Mouse (Mus musculus): Measurements from ENCODE around the gene Med12l. TPM values are rescaled to one million over a fixed set of nuclear protein-coding genes. Genes with fewer than 3 reads are reported as not detected.
A peak's percentile ranks its signal among the peaks of the same experiment; 100 is the strongest.

Gene Med12l
- total and polyA plus RNA-seq, 2 experiments, result 1.4 TPM

DNA sequence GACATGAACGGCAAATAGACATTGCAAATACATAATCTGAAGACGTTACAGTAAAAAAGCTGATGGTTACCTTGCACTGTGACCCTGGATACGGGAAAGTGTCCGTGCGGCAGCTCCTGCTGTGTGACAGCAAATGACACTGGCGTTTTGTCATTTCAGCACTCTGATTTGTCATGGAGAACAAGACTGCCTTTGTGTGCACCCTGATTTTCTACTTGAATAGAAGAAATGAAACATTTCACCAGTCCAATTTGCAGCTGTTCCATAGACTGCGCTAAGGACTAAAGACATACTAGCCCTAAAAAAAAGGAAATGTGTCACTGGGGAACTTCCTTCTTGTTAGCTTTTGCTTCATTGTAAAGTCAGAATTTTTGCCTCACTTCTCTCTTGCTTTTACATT lies 257.1 kb downstream of the Med12l start, which contains the start of gene P2ry12:
P2ry12 (minus strand) TSS at position 168 of the 400 bp plus-strand sequence.
- Histone ChIP-seq H3K36me3 (ENCODE audit: control insufficient read depth, insufficient read depth, low read length) (no peaks in the 10 kb centered on the region), H3K4me3 (ENCODE audit: insufficient read depth, low read depth, low read length) (peak within 1 kb of the TSS; percentile 20; the same call in 1 of the 2 replicates), H3K4me1 (ENCODE audit: control insufficient read depth, insufficient read depth, low read length) (no peaks in the 10 kb centered on the region), H3K27me3 (ENCODE audit: control insufficient read depth, insufficient read depth, low read length) (no peaks in the 10 kb centered on the region), H3K79me2 (ENCODE audit: control insufficient read depth, insufficient read depth, low read length) (no peaks in the 10 kb centered on the region), H3K9ac (ENCODE audit: low read depth, low read length) (no peak within 1 kb of the TSS), H3K27ac (replicated peaks; ENCODE audit: insufficient read depth, low read depth, low read length) (0 out of 2 replicates have a peak within 1 kb of the TSS, but pooled peaks have one; percentile 6)
- 78% methylated on average over 7 of the region's 7 CpGs for WGBS
- DNase-seq (ENCODE audit: extremely low read depth, low read depth, low spot score), result peak; percentile 47
- TF ChIP-seq CTCF (IDR thresholded peaks at IDR 0.05; ENCODE audit: low read depth, low read length), result no peak
- no peak for TF ChIP-seq POLR2A (IDR thresholded peaks at IDR 0.05; ENCODE audit: extremely low read depth, insufficient read depth, low read length)

DNA sequence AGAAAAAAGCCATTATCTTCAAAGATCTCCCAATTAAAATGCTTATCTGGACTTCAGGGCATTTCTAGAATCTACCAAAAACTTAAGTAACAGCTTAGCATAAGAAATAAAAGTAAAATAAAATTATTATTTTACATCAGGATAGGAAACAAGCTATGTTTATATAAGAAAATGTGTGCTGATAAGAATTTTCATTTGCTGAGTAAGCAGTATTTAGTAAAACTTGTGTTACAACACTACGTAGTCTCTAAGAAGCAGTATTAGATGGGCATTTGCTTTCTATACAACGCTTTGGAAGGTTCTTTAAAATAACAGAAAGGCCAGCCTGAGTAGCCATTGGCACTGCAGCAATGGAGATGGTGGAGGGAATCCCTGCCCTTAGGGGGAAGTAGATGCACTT lies 257.8 kb downstream of the Med12l start:
- H3K79me2 ChIP-seq (ENCODE audit: control insufficient read depth, insufficient read depth, low read length), result no peaks in the 10 kb centered on the region
- TF ChIP-seq POLR2A (IDR thresholded peaks at IDR 0.05; ENCODE audit: extremely low read depth, insufficient read depth, low read length), result no peak
- no peak for TF ChIP-seq CTCF (IDR thresholded peaks at IDR 0.05; ENCODE audit: low read depth, low read length)
- no peak for DNase-seq (ENCODE audit: extremely low read depth, low read depth, low spot score)
- no peak overlapping the region for H3K4me3 ChIP-seq (ENCODE audit: insufficient read depth, low read depth, low read length)
- H3K27me3 ChIP-seq (ENCODE audit: control insufficient read depth, insufficient read depth, low read length), result no peaks in the 10 kb centered on the region
- no peak overlapping the region for H3K9ac ChIP-seq (ENCODE audit: low read depth, low read length)
- 91% methylated on average over 2 of the region's 2 CpGs for WGBS
- no peaks in the 10 kb centered on the region for H3K36me3 ChIP-seq (ENCODE audit: control insufficient read depth, insufficient read depth, low read length)
- H3K4me1 ChIP-seq (ENCODE audit: control insufficient read depth, insufficient read depth, low read length), result no peaks in the 10 kb centered on the region
- H3K27ac ChIP-seq (replicated peaks; ENCODE audit: insufficient read depth, low read depth, low read length), result no peak overlapping the region

DNA sequence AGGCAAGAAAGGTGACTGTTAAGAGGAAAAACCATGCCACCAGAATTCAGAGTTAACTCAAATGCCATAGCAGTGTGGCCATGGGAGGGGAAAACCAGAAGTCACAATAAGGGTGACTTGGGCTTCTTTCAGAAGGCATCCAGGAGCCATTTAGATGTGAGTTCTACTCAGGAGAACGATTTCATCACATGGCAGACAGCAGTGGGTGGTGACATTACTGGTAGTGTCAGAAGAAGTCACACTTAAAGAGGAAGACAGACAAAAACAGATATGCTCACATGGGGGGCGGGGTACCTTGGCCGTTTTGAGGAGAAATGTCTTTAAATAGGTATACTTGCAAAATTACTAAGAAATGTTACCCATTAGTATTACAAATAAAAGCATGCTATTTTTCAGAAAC lies 258.4 kb downstream of the Med12l start:
- DNase-seq (ENCODE audit: extremely low read depth, low read depth, low spot score), result peak; percentile 14
- Histone ChIP-seq H3K36me3 (ENCODE audit: control insufficient read depth, insufficient read depth, low read length) (no peaks in the 10 kb centered on the region), H3K9ac (ENCODE audit: low read depth, low read length) (no peak overlapping the region), H3K27ac (replicated peaks; ENCODE audit: insufficient read depth, low read depth, low read length) (no peak overlapping the region), H3K27me3 (ENCODE audit: control insufficient read depth, insufficient read depth, low read length) (no peaks in the 10 kb centered on the region), H3K4me1 (ENCODE audit: control insufficient read depth, insufficient read depth, low read length) (no peaks in the 10 kb centered on the region), H3K4me3 (ENCODE audit: insufficient read depth, low read depth, low read length) (no peak overlapping the region), H3K79me2 (ENCODE audit: control insufficient read depth, insufficient read depth, low read length) (no peaks in the 10 kb centered on the region)
- 81% methylated on average over 3 of the region's 3 CpGs for WGBS
- no peak for TF ChIP-seq POLR2A (IDR thresholded peaks at IDR 0.05; ENCODE audit: extremely low read depth, insufficient read depth, low read length)
- TF ChIP-seq CTCF (IDR thresholded peaks at IDR 0.05; ENCODE audit: low read depth, low read length), result no peak

DNA sequence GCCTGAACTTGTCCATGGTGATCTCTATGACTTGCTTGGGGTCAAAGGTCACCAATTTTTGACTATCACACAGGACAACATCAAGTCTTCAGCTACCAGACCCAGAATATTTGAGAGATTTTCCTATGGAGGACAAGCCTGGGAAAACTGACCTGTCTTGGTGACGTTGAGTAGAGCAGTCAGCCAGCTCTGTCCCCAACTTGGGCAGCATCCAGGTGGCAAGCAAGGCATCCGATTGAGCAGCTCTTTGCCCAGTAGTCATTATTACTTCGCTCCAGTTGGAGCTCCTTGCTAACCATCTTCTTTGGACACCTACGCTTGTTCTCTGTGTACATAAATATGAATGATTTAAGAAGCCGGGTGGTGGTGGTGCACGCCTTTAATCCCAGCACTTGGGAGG lies 265.2 kb downstream of the Med12l start:
- Histone ChIP-seq H3K79me2 (ENCODE audit: control insufficient read depth, insufficient read depth, low read length) (no peaks in the 10 kb centered on the region), H3K4me1 (ENCODE audit: control insufficient read depth, insufficient read depth, low read length) (no peaks in the 10 kb centered on the region), H3K27ac (replicated peaks; ENCODE audit: insufficient read depth, low read depth, low read length) (no peak overlapping the region), H3K9ac (ENCODE audit: low read depth, low read length) (no peak overlapping the region), H3K4me3 (ENCODE audit: insufficient read depth, low read depth, low read length) (no peak overlapping the region), H3K36me3 (ENCODE audit: control insufficient read depth, insufficient read depth, low read length) (no peaks in the 10 kb centered on the region), H3K27me3 (ENCODE audit: control insufficient read depth, insufficient read depth, low read length) (no peaks in the 10 kb centered on the region)
- DNase-seq (ENCODE audit: extremely low read depth, low read depth, low spot score), result no peak
- no peak for TF ChIP-seq CTCF (IDR thresholded peaks at IDR 0.05; ENCODE audit: low read depth, low read length)
- no peak for TF ChIP-seq POLR2A (IDR thresholded peaks at IDR 0.05; ENCODE audit: extremely low read depth, insufficient read depth, low read length)
- 93% methylated on average over 6 of the region's 6 CpGs for WGBS

DNA sequence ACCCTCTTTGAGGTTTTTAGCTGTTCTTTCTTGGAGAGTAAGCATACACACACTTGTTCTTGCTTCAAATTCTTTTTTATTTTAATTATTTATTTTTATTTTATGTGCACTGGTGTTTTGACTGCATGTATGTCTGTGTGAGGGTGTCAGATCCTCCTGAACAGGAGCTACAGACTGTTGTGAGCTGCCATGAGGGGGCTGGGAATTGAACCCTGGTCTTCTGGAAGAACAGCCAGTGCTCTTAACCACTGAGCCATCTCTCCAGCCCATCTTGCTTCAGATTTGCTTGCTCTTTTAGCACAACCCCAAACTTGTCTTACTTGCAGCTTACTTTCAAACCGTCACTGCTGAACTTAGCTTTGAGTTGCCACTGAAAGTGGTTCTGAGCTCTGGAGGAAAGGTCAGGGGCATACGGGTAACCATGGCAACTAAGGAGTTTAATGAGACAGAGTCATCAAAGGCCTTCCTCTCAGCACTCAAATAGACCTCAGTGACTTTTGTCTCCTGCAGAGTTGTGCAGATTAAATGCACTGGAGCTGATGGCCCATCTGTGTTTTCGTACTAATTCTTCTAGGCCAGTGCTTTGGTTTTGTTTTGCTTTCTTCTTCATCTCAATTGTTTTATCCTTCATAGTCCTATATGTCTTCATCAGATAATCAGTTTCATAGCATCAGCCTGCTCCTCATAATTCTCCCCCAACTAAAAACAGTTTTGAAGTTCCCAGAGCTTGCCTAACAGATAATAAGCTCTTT lies 272.1 kb downstream of the Med12l start:
- H3K4me3 ChIP-seq (ENCODE audit: insufficient read depth, low read depth, low read length), result no peak overlapping the region
- H3K9ac ChIP-seq (ENCODE audit: low read depth, low read length), result no peak overlapping the region
- DNase-seq (ENCODE audit: extremely low read depth, low read depth, low spot score), result no peak
- no peaks in the 10 kb centered on the region for H3K27me3 ChIP-seq (ENCODE audit: control insufficient read depth, insufficient read depth, low read length)
- no peaks in the 10 kb centered on the region for H3K4me1 ChIP-seq (ENCODE audit: control insufficient read depth, insufficient read depth, low read length)
- WGBS, result 78% methylated on average over 3 of the region's 3 CpGs
- H3K27ac ChIP-seq (replicated peaks; ENCODE audit: insufficient read depth, low read depth, low read length), result no peak overlapping the region
- no peak for TF ChIP-seq CTCF (IDR thresholded peaks at IDR 0.05; ENCODE audit: low read depth, low read length)
- no peak for TF ChIP-seq POLR2A (IDR thresholded peaks at IDR 0.05; ENCODE audit: extremely low read depth, insufficient read depth, low read length)
- H3K36me3 ChIP-seq (ENCODE audit: control insufficient read depth, insufficient read depth, low read length), result no peaks in the 10 kb centered on the region
- H3K79me2 ChIP-seq (ENCODE audit: control insufficient read depth, insufficient read depth, low read length), result no peaks in the 10 kb centered on the region

DNA sequence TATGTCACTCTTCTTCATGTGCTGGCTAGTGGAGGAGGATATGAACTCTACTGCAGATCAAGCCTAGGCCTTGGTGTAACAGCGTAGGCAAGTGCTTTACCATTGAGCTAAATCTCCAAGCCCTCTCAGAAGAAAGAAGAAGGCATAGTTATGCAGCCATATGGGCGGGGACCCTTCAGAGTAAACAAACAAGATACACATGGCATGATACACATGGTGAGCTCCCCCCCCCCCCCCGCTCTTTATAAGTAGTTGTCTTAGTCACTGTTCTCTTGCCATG lies 272.6 kb downstream of the Med12l start:
- WGBS, result 97% methylated on average over 3 of the region's 3 CpGs
- Histone ChIP-seq H3K27ac (replicated peaks; ENCODE audit: insufficient read depth, low read depth, low read length) (no peak overlapping the region), H3K79me2 (ENCODE audit: control insufficient read depth, insufficient read depth, low read length) (no peaks in the 10 kb centered on the region), H3K4me1 (ENCODE audit: control insufficient read depth, insufficient read depth, low read length) (no peaks in the 10 kb centered on the region), H3K27me3 (ENCODE audit: control insufficient read depth, insufficient read depth, low read length) (no peaks in the 10 kb centered on the region), H3K36me3 (ENCODE audit: control insufficient read depth, insufficient read depth, low read length) (no peaks in the 10 kb centered on the region), H3K9ac (ENCODE audit: low read depth, low read length) (no peak overlapping the region), H3K4me3 (ENCODE audit: insufficient read depth, low read depth, low read length) (no peak overlapping the region)
- DNase-seq (ENCODE audit: extremely low read depth, low read depth, low spot score), result no peak
- TF ChIP-seq POLR2A (IDR thresholded peaks at IDR 0.05; ENCODE audit: extremely low read depth, insufficient read depth, low read length), result no peak
- TF ChIP-seq CTCF (IDR thresholded peaks at IDR 0.05; ENCODE audit: low read depth, low read length), result no peak

Data from liver, adult 2 months (tissue).